Mouse (Mus musculus): ENCODE data around the gene Col4a4. TPM values are rescaled to one million over a fixed set of nuclear protein-coding genes. Genes with fewer than 3 reads are reported as not detected.

Gene Col4a4
- polyA plus RNA-seq, 1 experiment from 2014 or later, result 0.07 TPM

DNA sequence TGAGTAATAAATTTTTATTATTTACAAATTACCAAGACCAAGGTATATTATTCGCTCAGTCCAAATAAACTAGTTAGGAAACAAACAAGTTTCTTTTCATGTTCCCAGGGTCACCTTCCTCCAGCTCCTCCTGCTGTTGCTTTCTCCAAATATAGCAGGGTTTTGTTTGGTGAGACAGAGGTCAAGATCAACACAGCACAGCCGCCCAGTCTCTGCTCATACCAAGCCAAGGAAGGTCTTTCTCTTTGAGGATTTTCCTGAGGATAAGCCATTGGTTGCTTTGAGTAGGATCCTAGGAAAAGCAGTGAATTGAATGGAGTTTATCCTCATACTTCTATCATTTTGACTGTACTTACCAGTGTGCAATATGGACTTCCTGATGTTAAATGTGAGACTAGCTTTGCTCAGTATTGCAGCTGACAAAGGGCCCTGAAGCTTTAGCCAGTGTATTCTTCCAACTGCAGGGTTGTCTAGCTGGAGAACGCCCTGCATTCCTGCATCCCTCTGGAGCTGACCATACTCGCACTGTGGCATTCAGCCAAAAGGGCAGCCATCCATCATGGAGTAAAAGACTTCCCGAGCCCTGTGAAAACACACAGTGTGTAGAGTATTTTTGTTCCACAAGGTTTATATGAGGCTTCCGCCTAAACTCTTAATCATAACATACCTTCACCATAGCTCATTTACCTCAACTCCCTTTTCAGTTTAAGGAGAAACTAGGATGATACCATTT, 10.4 kb upstream of the Col4a4 start:
- Histone ChIP-seq H3K4me2 (ENCODE audit: low read length) (no peak overlapping the region), H3K27me3 (ENCODE audit: control insufficient read depth, insufficient read depth, low read length) (no peaks in the 10 kb centered on the region), H3K4me1 (ENCODE audit: control insufficient read depth, insufficient read depth, low read length) (no peaks in the 10 kb centered on the region), H3K9ac (replicated peaks; ENCODE audit: low read length) (no peak overlapping the region), H3K36me3 (ENCODE audit: control insufficient read depth, insufficient read depth, low read length) (no peaks in the 10 kb centered on the region), H3K27ac (replicated peaks; ENCODE audit: low read depth, low read length) (no peak overlapping the region), H3K9me3 (ENCODE audit: control insufficient read depth, low read length) (no peaks in the 10 kb centered on the region), H3K4me3 (replicated peaks; ENCODE audit: low read depth, low read length) (no peak overlapping the region)
- ATAC-seq (ENCODE audit: low FRiP score, low TSS enrichment), result no peak
- WGBS, result 83% methylated on average over 6 of the region's 6 CpGs
- peak; percentile 9 for DNase-seq

DNA sequence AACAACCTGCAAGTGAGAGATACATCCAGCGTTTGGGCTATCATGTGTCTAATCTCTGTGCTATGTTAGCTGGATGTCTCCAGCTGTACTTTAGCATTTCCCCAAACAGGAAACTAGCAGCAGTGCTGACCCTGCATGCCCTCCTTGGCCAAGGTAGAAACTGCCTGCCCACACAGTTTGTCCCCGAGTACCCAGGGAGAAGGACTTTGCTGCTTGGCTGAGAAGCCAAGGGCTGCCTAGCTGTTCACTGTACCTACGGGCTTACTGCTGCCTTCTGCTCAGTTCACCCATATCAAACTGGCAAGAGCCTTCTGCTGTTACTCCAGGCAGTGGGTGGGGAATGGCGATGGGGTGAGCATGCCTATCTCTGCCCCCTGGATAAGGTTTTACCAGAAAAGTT, 3.6 kb upstream of the Col4a4 start:
- DNase-seq (no peak), ATAC-seq (ENCODE audit: low FRiP score, low TSS enrichment) (no peak)
- H3K9me3 ChIP-seq (ENCODE audit: control insufficient read depth, low read length), result no peaks in the 10 kb centered on the region
- WGBS, result 81% methylated on average over 4 of the region's 4 CpGs
- no peaks in the 10 kb centered on the region for H3K36me3 ChIP-seq (ENCODE audit: control insufficient read depth, insufficient read depth, low read length)
- no peak overlapping the region for H3K4me3 ChIP-seq (replicated peaks; ENCODE audit: low read depth, low read length)
- H3K27me3 ChIP-seq (ENCODE audit: control insufficient read depth, insufficient read depth, low read length), result peaks cover 13% of the 10 kb centered on the region
- H3K4me2 ChIP-seq (ENCODE audit: low read length), result no peak overlapping the region
- H3K9ac ChIP-seq (replicated peaks; ENCODE audit: low read length), result no peak overlapping the region
- H3K27ac ChIP-seq (replicated peaks; ENCODE audit: low read depth, low read length), result no peak overlapping the region
- 0 out of 2 replicates have a peak, but pooled peaks cover 8% of the 10 kb centered on the region for H3K4me1 ChIP-seq (ENCODE audit: control insufficient read depth, insufficient read depth, low read length)

DNA sequence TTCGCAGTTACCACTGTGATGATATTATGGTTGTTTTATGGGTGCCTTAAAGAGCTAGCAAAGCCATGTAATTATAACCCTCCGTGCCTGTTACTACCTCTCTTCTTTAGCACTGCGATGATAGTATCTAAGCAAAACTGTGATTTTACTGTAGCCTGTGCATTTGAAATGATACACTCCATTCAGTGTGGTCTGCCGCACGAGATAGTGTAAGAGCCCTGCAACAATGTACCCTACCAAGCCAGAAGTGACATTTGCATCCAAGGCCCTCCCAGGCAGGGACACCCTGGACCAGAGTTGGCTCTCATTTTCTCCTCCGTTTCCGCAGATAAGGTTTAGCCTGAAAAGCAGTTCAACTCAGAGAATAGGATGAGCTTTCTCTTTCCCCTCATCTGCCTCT, 668 bp downstream of the Col4a4 start:
- Histone ChIP-seq H3K9ac (replicated peaks; ENCODE audit: low read length) (no peak overlapping the region), H3K27me3 (ENCODE audit: control insufficient read depth, insufficient read depth, low read length) (peaks cover 13% of the 10 kb centered on the region), H3K4me1 (ENCODE audit: control insufficient read depth, insufficient read depth, low read length) (0 out of 2 replicates have a peak, but pooled peaks cover 8% of the 10 kb centered on the region), H3K4me3 (replicated peaks; ENCODE audit: low read depth, low read length) (no peak overlapping the region), H3K36me3 (ENCODE audit: control insufficient read depth, insufficient read depth, low read length) (no peaks in the 10 kb centered on the region), H3K4me2 (ENCODE audit: low read length) (no peak overlapping the region), H3K27ac (replicated peaks; ENCODE audit: low read depth, low read length) (no peak overlapping the region), H3K9me3 (ENCODE audit: control insufficient read depth, low read length) (no peaks in the 10 kb centered on the region)
- ATAC-seq (ENCODE audit: low FRiP score, low TSS enrichment) (no peak), DNase-seq (no peak)
- 73% methylated on average over 7 of the region's 7 CpGs for WGBS

- Histone ChIP-seq H3K36me3 (ENCODE audit: control insufficient read depth, insufficient read depth, low read length) (no peaks in the 10 kb centered on the region), H3K27ac (replicated peaks; ENCODE audit: low read depth, low read length) (no peak overlapping the region), H3K27me3 (ENCODE audit: control insufficient read depth, insufficient read depth, low read length) (no peaks in the 10 kb centered on the region), H3K9me3 (ENCODE audit: control insufficient read depth, low read length) (no peaks in the 10 kb centered on the region), H3K4me3 (replicated peaks; ENCODE audit: low read depth, low read length) (no peak overlapping the region), H3K9ac (replicated peaks; ENCODE audit: low read length) (no peak overlapping the region), H3K4me2 (ENCODE audit: low read length) (no peak overlapping the region), H3K4me1 (ENCODE audit: control insufficient read depth, insufficient read depth, low read length) (no peaks in the 10 kb centered on the region)
- no peak for DNase-seq
- WGBS, result 84% methylated on average over 4 of the region's 4 CpGs
- no peak for ATAC-seq (ENCODE audit: low FRiP score, low TSS enrichment)
These were observed 8.3 kb downstream of the Col4a4 start for GRCm38 (mm10) chr1:82578320-82578719.

DNA sequence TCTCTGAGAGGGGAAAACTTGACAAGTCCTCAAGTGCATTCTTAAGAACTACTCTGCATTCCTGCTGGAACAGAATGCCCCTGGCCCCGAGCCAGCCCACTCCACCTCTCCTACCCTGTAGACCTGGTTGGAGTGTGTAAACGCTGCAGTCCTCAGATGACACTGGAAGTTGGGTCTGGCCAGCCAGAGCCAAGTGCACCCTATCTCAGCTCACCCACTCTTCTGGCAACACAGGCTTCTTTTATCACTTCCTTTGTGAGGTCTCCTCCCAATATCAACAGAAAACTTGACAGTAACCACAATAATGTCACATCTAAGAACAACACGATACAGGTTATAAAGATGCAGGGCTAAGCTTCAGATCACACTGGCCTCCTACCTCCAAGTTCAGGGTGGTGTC, 8.7 kb downstream of the Col4a4 start:
- ATAC-seq (ENCODE audit: low FRiP score, low TSS enrichment) (no peak), DNase-seq (no peak)
- Histone ChIP-seq H3K4me3 (replicated peaks; ENCODE audit: low read depth, low read length) (no peak overlapping the region), H3K9ac (replicated peaks; ENCODE audit: low read length) (no peak overlapping the region), H3K27me3 (ENCODE audit: control insufficient read depth, insufficient read depth, low read length) (no peaks in the 10 kb centered on the region), H3K4me2 (ENCODE audit: low read length) (no peak overlapping the region), H3K36me3 (ENCODE audit: control insufficient read depth, insufficient read depth, low read length) (no peaks in the 10 kb centered on the region), H3K4me1 (ENCODE audit: control insufficient read depth, insufficient read depth, low read length) (no peaks in the 10 kb centered on the region), H3K27ac (replicated peaks; ENCODE audit: low read depth, low read length) (no peak overlapping the region), H3K9me3 (ENCODE audit: control insufficient read depth, low read length) (no peaks in the 10 kb centered on the region)
- 87% methylated on average over 3 of the region's 3 CpGs for WGBS

- no peak for ATAC-seq (ENCODE audit: low FRiP score, low TSS enrichment)
- 92% methylated on average over 10 of the region's 10 CpGs for WGBS
These were observed 9.3 kb downstream of the Col4a4 start for GRCm38 (mm10) chr1:82577339-82577738.

GRCm38 (mm10) chr1:82576182-82576581, 10.5 kb downstream of the Col4a4 start:
- no peaks in the 10 kb centered on the region for H3K4me1 ChIP-seq (ENCODE audit: control insufficient read depth, insufficient read depth, low read length)
- ATAC-seq (ENCODE audit: low FRiP score, low TSS enrichment), result no peak
- 81% methylated on average over 2 of the region's 2 CpGs for WGBS

More at GRCm38 (mm10) chr1:82577339-82577738, 9.3 kb downstream of the Col4a4 start:
- no peak overlapping the region for H3K27ac ChIP-seq (replicated peaks; ENCODE audit: low read depth, low read length)
- no peak overlapping the region for H3K4me2 ChIP-seq (ENCODE audit: low read length)
- no peak for DNase-seq
- H3K9me3 ChIP-seq (ENCODE audit: control insufficient read depth, low read length), result no peaks in the 10 kb centered on the region
- no peaks in the 10 kb centered on the region for H3K36me3 ChIP-seq (ENCODE audit: control insufficient read depth, insufficient read depth, low read length)
- no peak overlapping the region for H3K4me3 ChIP-seq (replicated peaks; ENCODE audit: low read depth, low read length)
- no peaks in the 10 kb centered on the region for H3K27me3 ChIP-seq (ENCODE audit: control insufficient read depth, insufficient read depth, low read length)
- H3K9ac ChIP-seq (replicated peaks; ENCODE audit: low read length), result no peak overlapping the region
- H3K4me1 ChIP-seq (ENCODE audit: control insufficient read depth, insufficient read depth, low read length), result no peaks in the 10 kb centered on the region

DNA sequence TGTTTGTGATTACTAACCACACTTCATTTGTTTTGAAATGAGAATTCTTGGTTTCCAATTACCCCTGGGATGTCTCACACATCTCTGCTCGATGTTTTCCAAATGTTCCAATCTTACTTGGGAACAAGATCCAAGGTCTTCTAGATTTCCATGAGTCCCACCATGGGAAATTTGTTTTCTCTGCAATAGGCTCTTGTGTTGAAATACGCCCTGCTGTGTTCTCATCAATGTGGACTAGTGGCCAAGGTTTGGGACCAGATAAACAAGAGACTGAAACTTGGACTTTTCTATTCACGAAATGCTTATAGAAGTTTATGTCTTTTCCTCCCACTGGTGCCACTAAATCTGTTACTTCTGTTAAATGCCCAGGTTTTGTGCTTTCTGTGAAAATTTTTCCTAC, 11.0 kb downstream of the Col4a4 start:
- Histone ChIP-seq H3K9ac (replicated peaks; ENCODE audit: low read length) (no peak overlapping the region), H3K4me1 (ENCODE audit: control insufficient read depth, insufficient read depth, low read length) (no peaks in the 10 kb centered on the region), H3K9me3 (ENCODE audit: control insufficient read depth, low read length) (no peaks in the 10 kb centered on the region), H3K4me2 (ENCODE audit: low read length) (no peak overlapping the region), H3K27ac (replicated peaks; ENCODE audit: low read depth, low read length) (no peak overlapping the region), H3K36me3 (ENCODE audit: control insufficient read depth, insufficient read depth, low read length) (no peaks in the 10 kb centered on the region), H3K27me3 (ENCODE audit: control insufficient read depth, insufficient read depth, low read length) (no peaks in the 10 kb centered on the region), H3K4me3 (replicated peaks; ENCODE audit: low read depth, low read length) (no peak overlapping the region)
- no peak for ATAC-seq (ENCODE audit: low FRiP score, low TSS enrichment)
- 86% methylated on average over 3 of the region's 3 CpGs for WGBS
- DNase-seq, result no peak

More at GRCm38 (mm10) chr1:82576182-82576581, 10.5 kb downstream of the Col4a4 start:
- Histone ChIP-seq H3K27me3 (ENCODE audit: control insufficient read depth, insufficient read depth, low read length) (no peaks in the 10 kb centered on the region), H3K9ac (replicated peaks; ENCODE audit: low read length) (no peak overlapping the region), H3K36me3 (ENCODE audit: control insufficient read depth, insufficient read depth, low read length) (no peaks in the 10 kb centered on the region), H3K4me2 (ENCODE audit: low read length) (no peak overlapping the region), H3K4me3 (replicated peaks; ENCODE audit: low read depth, low read length) (no peak overlapping the region), H3K9me3 (ENCODE audit: control insufficient read depth, low read length) (no peaks in the 10 kb centered on the region), H3K27ac (replicated peaks; ENCODE audit: low read depth, low read length) (no peak overlapping the region)
- DNase-seq, result no peak

DNA sequence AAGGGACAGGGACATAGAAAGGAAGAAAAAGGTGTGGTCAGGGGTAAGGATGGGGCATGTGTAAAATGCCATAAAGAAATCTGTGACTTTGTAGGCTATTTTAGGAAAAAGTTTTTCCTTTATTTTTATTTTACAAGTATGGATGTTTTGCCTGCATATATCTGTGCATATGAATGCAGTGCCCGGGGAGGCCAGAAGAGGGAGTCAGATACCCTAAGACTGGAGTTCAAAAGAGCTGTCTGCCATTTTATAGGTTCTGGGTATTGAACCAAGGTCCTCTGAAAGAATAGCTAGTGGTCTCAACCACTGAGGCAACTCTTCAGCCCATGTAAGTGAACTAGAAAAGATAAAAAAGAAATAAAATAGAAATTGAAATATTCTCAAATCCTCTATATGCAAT, 14.9 kb downstream of the Col4a4 start:
- no peak for ATAC-seq (ENCODE audit: low FRiP score, low TSS enrichment)
- no peak for DNase-seq
- no peaks in the 10 kb centered on the region for H3K36me3 ChIP-seq (ENCODE audit: control insufficient read depth, insufficient read depth, low read length)
- H3K4me3 ChIP-seq (replicated peaks; ENCODE audit: low read depth, low read length), result no peak overlapping the region
- H3K4me2 ChIP-seq (ENCODE audit: low read length), result no peak overlapping the region
- H3K4me1 ChIP-seq (ENCODE audit: control insufficient read depth, insufficient read depth, low read length), result no peaks in the 10 kb centered on the region
- 71% methylated on average over 1 of the region's 1 CpGs for WGBS
- H3K27ac ChIP-seq (replicated peaks; ENCODE audit: low read depth, low read length), result no peak overlapping the region
- no peaks in the 10 kb centered on the region for H3K27me3 ChIP-seq (ENCODE audit: control insufficient read depth, insufficient read depth, low read length)
- H3K9me3 ChIP-seq (ENCODE audit: control insufficient read depth, low read length), result no peaks in the 10 kb centered on the region
- H3K9ac ChIP-seq (replicated peaks; ENCODE audit: low read length), result no peak overlapping the region

All from midbrain, embryonic 14.5 days (tissue).